Mouse (Mus musculus): ENCODE results near the gene Pip5k1a. TPM values are rescaled to one million over a fixed set of nuclear protein-coding genes. Genes with fewer than 3 reads are reported as not detected.

Pip5k1a gene
- 13.5 and 15.3 TPM in 2 replicates for polyA plus RNA-seq (2012; rRNA removed)

DNA sequence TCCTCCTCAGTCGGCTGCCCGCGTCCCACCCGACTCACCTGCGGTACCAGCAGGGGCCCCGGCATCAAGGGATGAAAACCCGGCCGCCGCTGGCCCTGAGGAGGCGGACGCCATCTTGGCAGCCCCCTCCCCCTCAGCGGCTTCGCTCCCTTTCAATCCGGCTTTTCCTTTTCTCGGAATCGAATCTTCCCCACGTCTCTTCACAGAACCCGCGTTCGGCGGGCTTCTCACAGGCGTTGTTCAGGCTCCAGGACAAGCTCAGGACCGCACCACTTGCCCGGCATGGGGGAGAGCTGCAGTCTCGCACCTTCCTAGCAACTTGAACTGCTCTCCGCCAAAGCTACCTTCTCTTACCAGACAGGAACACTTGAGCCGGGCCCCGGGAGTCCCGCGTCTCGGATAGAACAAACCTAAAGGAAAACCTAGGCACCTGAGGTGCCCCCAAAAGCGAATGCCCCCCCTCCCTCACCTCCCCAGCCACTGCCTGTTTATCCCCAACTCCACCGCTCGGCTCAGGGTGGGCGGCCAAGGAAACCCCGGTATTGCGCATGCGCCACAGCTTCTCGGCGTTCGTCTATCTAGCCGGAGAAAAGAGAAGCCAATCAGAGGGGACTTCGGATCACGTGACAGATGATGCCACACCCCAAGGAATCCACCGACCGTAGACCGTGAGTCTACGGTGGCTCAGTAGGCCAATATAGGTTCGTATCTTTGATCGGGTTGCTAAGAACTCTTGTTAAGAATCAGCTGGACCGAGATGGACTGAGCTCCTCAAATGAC, at the start of gene Pip5k1a:
TSS of gene Pip5k1a (minus strand) at position 593 of the 780 bp plus-strand sequence.
- peak; percentile 98 for DNase-seq
- Histone ChIP-seq H3K4me1 (ENCODE audit: control insufficient read depth, insufficient read depth, low read length) (peaks cover 5% of the 10 kb centered on the region; the same call in 1 of the 2 replicates), H3K27me3 (replicated peaks; ENCODE audit: control insufficient read depth, insufficient read depth, low read length) (no peaks in the 10 kb centered on the region), H3K27ac (ENCODE audit: insufficient read depth, low read depth, low read length) (peak within 1 kb of the TSS; percentile 45), H3K4me3 (ENCODE audit: insufficient read depth, low read depth, low read length) (peak within 1 kb of the TSS; percentile 92), H3K36me3 (ENCODE audit: control insufficient read depth, insufficient read depth, low read length) (no peaks in the 10 kb centered on the region)
- WGBS: under 1% methylated on average over 51 of the region's 51 CpGs
- no peak for TF ChIP-seq CTCF (conservative IDR thresholded peaks at IDR 0.05; ENCODE audit: insufficient read depth, insufficient read length, low read depth, low read length)
- no peak for TF ChIP-seq POLR2A (IDR thresholded peaks at IDR 0.05; ENCODE audit: low read depth, low read length)

DNA sequence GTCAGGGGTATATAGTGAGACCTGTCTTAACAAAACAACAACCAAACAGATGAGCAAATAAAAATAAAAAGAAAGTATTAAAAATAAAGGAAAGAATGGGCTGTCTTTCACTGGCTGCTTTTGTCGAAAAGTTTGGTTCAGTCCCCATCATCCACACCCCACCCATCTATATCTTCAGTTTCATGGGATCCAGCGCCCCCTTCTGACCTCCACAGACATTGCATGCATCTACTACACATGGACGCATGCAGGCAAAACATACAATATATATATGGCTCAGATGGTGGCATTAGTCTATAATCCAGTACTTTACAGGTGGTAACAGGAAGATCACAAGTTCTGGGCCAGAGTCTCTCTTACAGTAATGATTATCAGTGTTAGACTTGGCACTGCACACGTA, 47.1 kb upstream of the Pip5k1a start:
- H3K4me3 ChIP-seq (ENCODE audit: insufficient read depth, low read depth, low read length): no peak overlapping the region
- H3K27me3 ChIP-seq (replicated peaks; ENCODE audit: control insufficient read depth, insufficient read depth, low read length): no peaks in the 10 kb centered on the region
- H3K27ac ChIP-seq (ENCODE audit: insufficient read depth, low read depth, low read length): no peak overlapping the region
- peak; percentile 75 for TF ChIP-seq CTCF (conservative IDR thresholded peaks at IDR 0.05; ENCODE audit: insufficient read depth, insufficient read length, low read depth, low read length)
- no peak for TF ChIP-seq POLR2A (IDR thresholded peaks at IDR 0.05; ENCODE audit: low read depth, low read length)
- WGBS: 50% methylated on average over 4 of the region's 4 CpGs
- no peaks in the 10 kb centered on the region for H3K4me1 ChIP-seq (ENCODE audit: control insufficient read depth, insufficient read depth, low read length)
- H3K36me3 ChIP-seq (ENCODE audit: control insufficient read depth, insufficient read depth, low read length): no peaks in the 10 kb centered on the region
- peak; percentile 57 for DNase-seq

DNA sequence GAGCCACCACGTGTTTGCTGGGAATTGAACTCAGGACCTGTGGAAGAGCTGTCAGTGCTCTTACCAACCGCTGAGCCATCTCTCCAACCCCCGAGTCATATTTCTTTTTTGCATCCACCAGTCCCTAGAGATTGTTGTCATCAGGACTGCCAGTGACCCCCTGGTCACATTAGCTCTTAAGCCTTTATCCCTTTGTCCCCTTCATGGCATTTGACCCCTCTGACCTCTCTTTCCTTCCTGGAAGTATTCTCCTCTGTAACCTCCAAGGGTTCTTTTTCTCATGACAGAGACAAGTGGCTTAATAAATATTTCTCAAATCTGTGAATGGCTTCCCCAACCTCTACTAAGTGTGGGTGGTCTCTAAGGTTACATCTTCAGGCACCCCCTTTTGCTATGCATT, 41.2 kb upstream of the Pip5k1a start:
- no peaks in the 10 kb centered on the region for H3K27me3 ChIP-seq (replicated peaks; ENCODE audit: control insufficient read depth, insufficient read depth, low read length)
- H3K27ac ChIP-seq (ENCODE audit: insufficient read depth, low read depth, low read length): peak overlapping the region; percentile 65; the same call in 1 of the 2 replicates
- WGBS: 54% methylated on average over 3 of the region's 3 CpGs
- no peak for TF ChIP-seq CTCF (conservative IDR thresholded peaks at IDR 0.05; ENCODE audit: insufficient read depth, insufficient read length, low read depth, low read length)
- TF ChIP-seq POLR2A (IDR thresholded peaks at IDR 0.05; ENCODE audit: low read depth, low read length): no peak
- H3K4me3 ChIP-seq (ENCODE audit: insufficient read depth, low read depth, low read length): no peak overlapping the region
- no peaks in the 10 kb centered on the region for H3K4me1 ChIP-seq (ENCODE audit: control insufficient read depth, insufficient read depth, low read length)
- peak; percentile 68 for DNase-seq
- no peaks in the 10 kb centered on the region for H3K36me3 ChIP-seq (ENCODE audit: control insufficient read depth, insufficient read depth, low read length)

DNA sequence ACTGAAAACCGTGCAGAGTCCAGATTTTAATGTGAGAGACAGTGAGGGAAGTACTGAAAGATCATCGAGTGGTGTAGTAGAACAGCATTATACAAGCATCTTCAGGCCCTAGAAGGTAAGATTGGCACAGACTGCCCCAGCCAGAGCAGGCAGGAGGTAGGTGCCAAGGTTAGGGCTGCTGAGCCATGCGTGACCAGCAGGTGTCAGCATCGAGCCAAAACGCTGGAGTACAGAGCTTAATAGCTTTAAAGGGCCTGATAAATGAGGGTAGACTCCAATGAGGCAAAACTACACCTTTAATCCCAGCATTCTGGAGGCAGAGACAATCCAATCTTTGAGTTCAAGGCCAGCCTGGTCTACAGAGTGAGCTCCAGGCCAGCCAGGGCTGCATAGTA, 35.9 kb upstream of the Pip5k1a start:
- H3K27ac ChIP-seq (ENCODE audit: insufficient read depth, low read depth, low read length): no peak overlapping the region

DNA sequence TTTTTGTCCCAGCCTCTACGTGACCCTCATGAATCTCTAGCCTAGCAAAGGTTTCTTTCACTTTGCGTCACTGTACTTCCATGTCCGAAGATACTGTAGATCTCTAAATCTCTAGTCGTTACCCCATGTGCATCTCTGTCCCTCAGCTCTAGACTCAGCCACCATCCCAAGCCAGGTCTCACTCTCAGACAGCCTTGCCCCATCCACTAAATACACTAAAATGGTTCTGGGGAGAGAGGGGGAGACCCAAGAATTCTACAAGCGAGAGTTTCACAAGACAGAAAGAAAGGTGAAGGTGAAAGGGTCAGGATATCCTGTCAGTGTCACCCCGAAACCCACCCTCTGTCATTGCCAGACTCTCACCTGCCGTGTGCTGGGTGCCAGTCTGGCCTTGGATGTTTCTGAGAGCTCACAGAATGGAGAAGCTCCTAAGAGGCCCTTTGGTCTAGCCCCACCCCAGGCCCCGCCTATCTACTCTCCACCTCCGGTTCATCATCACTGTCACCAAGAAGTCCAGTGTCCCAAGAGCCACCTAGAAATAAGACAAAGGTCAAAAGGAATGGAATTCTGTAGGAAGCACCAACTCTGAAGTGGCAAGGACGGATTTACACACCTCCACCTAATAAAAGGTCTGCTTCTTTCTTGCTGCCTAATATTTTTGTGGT, 35.4 kb upstream of the Pip5k1a start, which contains the start of gene Tnfaip8l2:
TSS of gene Tnfaip8l2 (minus strand) at position 409 of the 665 bp plus-strand sequence.
- no peaks in the 10 kb centered on the region for H3K27me3 ChIP-seq (replicated peaks; ENCODE audit: control insufficient read depth, insufficient read depth, low read length)
- H3K36me3 ChIP-seq (ENCODE audit: control insufficient read depth, insufficient read depth, low read length): no peaks in the 10 kb centered on the region; the same call in 1 of the 2 replicates
- WGBS: 79% methylated on average over 10 of the region's 10 CpGs
- peaks cover 4% of the 10 kb centered on the region; the same call in 1 of the 2 replicates for H3K4me1 ChIP-seq (ENCODE audit: control insufficient read depth, insufficient read depth, low read length)
- H3K27ac ChIP-seq (ENCODE audit: insufficient read depth, low read depth, low read length): no peak within 1 kb of the TSS
- DNase-seq: peak; percentile 41
- no peak within 1 kb of the TSS for H3K4me3 ChIP-seq (ENCODE audit: insufficient read depth, low read depth, low read length)
- TF ChIP-seq CTCF (conservative IDR thresholded peaks at IDR 0.05; ENCODE audit: insufficient read depth, insufficient read length, low read depth, low read length): no peak

More for the DNA sequence above, 35.9 kb upstream of the Pip5k1a start:
- TF ChIP-seq CTCF (conservative IDR thresholded peaks at IDR 0.05; ENCODE audit: insufficient read depth, insufficient read length, low read depth, low read length) (peak; percentile 99; the same call in 1 of the 2 replicates), POLR2A (IDR thresholded peaks at IDR 0.05; ENCODE audit: low read depth, low read length) (no peak)
- peak; percentile 94 for DNase-seq
- H3K4me3 ChIP-seq (ENCODE audit: insufficient read depth, low read depth, low read length): no peak overlapping the region
- WGBS: 7% methylated on average over 5 of the region's 5 CpGs
- no peaks in the 10 kb centered on the region for H3K27me3 ChIP-seq (replicated peaks; ENCODE audit: control insufficient read depth, insufficient read depth, low read length)
- no peaks in the 10 kb centered on the region; the same call in 1 of the 2 replicates for H3K36me3 ChIP-seq (ENCODE audit: control insufficient read depth, insufficient read depth, low read length)
- peaks cover 4% of the 10 kb centered on the region; the same call in 1 of the 2 replicates for H3K4me1 ChIP-seq (ENCODE audit: control insufficient read depth, insufficient read depth, low read length)

DNA sequence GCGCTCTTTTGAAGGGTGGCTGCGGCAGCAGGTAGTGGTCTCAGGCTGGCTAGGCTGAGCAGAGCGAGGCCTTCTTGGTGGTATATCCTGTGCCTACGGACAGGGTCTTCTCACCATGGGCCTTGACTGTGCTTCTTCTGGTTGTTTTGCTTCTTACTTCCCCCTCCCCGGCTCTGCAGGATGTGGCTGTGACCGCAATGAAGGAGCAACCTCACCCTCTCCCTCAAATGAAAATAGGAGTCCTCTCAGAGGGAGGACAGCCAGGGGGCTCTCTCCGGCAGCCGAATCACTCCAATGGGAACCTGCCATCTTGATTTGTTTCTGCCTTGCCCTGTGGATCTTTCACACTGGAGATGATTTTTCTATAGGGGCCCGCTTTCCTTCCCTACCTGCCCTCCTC, 34.7 kb upstream of the Pip5k1a start:
- 85% methylated on average over 9 of the region's 9 CpGs for WGBS
- H3K27ac ChIP-seq (ENCODE audit: insufficient read depth, low read depth, low read length): no peak overlapping the region
- DNase-seq: peak; percentile 23
- H3K36me3 ChIP-seq (ENCODE audit: control insufficient read depth, insufficient read depth, low read length): no peaks in the 10 kb centered on the region; the same call in 1 of the 2 replicates
- H3K4me3 ChIP-seq (ENCODE audit: insufficient read depth, low read depth, low read length): no peak overlapping the region
- H3K27me3 ChIP-seq (replicated peaks; ENCODE audit: control insufficient read depth, insufficient read depth, low read length): no peaks in the 10 kb centered on the region
- peaks cover 4% of the 10 kb centered on the region; the same call in 1 of the 2 replicates for H3K4me1 ChIP-seq (ENCODE audit: control insufficient read depth, insufficient read depth, low read length)
- no peak for TF ChIP-seq POLR2A (IDR thresholded peaks at IDR 0.05; ENCODE audit: low read depth, low read length)
- no peak for TF ChIP-seq CTCF (conservative IDR thresholded peaks at IDR 0.05; ENCODE audit: insufficient read depth, insufficient read length, low read depth, low read length)

DNA sequence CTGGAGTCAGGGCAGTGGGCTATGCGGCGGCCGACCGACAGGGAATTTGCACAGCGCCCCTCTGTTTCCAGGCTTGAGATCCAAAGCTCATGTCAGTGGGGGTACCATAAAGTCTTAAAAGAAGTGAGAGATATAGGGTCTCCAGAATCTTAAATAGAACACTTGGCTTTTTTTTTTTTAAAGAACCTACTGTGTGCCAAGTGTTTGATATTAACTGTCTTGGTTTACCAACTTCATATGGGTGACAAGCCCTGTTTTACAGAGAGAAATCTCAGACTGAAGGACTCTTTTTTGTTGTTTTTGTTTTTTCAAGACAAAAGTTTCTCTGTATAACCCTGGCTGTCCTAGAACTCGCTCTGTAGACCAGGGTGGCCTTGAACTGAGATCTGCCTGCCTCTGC, 34.1 kb upstream of the Pip5k1a start:
- DNase-seq: no peak
- Histone ChIP-seq H3K4me1 (ENCODE audit: control insufficient read depth, insufficient read depth, low read length) (peaks cover 4% of the 10 kb centered on the region; the same call in 1 of the 2 replicates), H3K27me3 (replicated peaks; ENCODE audit: control insufficient read depth, insufficient read depth, low read length) (no peaks in the 10 kb centered on the region), H3K36me3 (ENCODE audit: control insufficient read depth, insufficient read depth, low read length) (no peaks in the 10 kb centered on the region; the same call in 1 of the 2 replicates), H3K27ac (ENCODE audit: insufficient read depth, low read depth, low read length) (no peak overlapping the region), H3K4me3 (ENCODE audit: insufficient read depth, low read depth, low read length) (no peak overlapping the region)
- TF ChIP-seq CTCF (conservative IDR thresholded peaks at IDR 0.05; ENCODE audit: insufficient read depth, insufficient read length, low read depth, low read length): no peak
- TF ChIP-seq POLR2A (IDR thresholded peaks at IDR 0.05; ENCODE audit: low read depth, low read length): no peak
- 96% methylated on average over 6 of the region's 6 CpGs for WGBS

Data from kidney, adult 2 months (tissue).